Mouse (Mus musculus) macrophage (primary cell): ENCODE results near the gene Emc10. TPM values are rescaled to one million over a fixed set of nuclear protein-coding genes. Genes with fewer than 3 reads are reported as not detected.

Experiments
- H3K27ac ChIP-seq: fragments of 350-480 bp; formaldehyde crosslinking; 2 replicates; pipeline ENCODE4 v1.9.0; 2021
- H3K36me3 ChIP-seq: fragments of 350-480 bp; formaldehyde crosslinking; 2 replicates; pipeline ENCODE4 v1.9.0; 2021; ENCODE audit errors: inconsistent target
- H3K4me3 ChIP-seq: fragments of 350-480 bp; formaldehyde crosslinking; 2 replicates; pipeline ENCODE4 v1.9.0; 2021; ENCODE audit errors: inconsistent target
- H3K79me2 ChIP-seq: fragments of 350-480 bp; formaldehyde crosslinking; 2 replicates; pipeline ENCODE4 v1.9.0; 2021; ENCODE audit errors: inconsistent target
- WGBS: methylation state at CpG from one replicate; pipeline ENCODE4 v1.1.7; 2026; ENCODE audit warnings: inconsistent platforms; ENCODE audit not compliant: missing documents; 5-methylcytosine and 5-hydroxymethylcytosine counted together
- polyA plus RNA-seq: library from polyadenylated mRNA; stranded (reverse); fragments of 250-400 nt; gene quantifications from 3 replicates; pipeline ENCODE4 v1.2.4, GENCODE M21; 2018; ENCODE audit warnings: inconsistent platforms

Emc10 gene
- polyA plus RNA-seq, 1 experiment from 2014 or later, result 35.5 TPM

GRCm38 (mm10) chr7:44501563-44502115 lies 5.3 kb upstream of the Emc10 start:
- H3K36me3 ChIP-seq, result no peaks in the 10 kb centered on the region
- H3K4me3 ChIP-seq, result no peak overlapping the region
- 26% methylated on average over 5 of the region's 5 CpGs for WGBS
- H3K27ac ChIP-seq, result no peak overlapping the region
- no peaks in the 10 kb centered on the region for H3K79me2 ChIP-seq

- Histone ChIP-seq H3K4me3 (no peak overlapping the region), H3K36me3 (no peaks in the 10 kb centered on the region), H3K27ac (no peak overlapping the region), H3K79me2 (peaks cover 9% of the 10 kb centered on the region)
- 64% methylated on average over 20 of the region's 20 CpGs for WGBS
Measured at GRCm38 (mm10) chr7:44500046-44500445, 3.7 kb upstream of the Emc10 start.

DNA sequence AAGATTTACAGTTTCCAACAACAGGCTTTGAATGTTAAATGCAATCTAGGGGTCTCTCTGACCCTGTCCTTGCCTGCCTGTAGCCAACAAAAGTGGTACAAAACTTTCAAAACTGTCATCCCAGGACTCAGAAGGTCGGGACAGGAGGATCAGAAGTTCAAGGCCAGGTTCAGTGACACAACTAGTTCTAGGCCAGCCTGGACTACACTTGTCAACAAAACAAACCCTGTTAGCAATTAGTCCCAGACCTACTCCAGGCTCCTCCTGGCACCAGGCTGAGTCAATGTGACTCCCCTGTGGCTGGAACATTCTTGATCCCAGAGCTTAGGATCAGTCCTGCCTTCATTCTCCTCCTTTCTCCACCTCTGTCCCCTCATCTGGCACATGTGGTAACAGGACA lies 2.6 kb upstream of the Emc10 start:
- no peak overlapping the region for H3K27ac ChIP-seq
- 65% methylated on average over 1 of the region's 1 CpGs for WGBS
- peaks cover 18% of the 10 kb centered on the region for H3K79me2 ChIP-seq
- H3K4me3 ChIP-seq, result no peak overlapping the region
- H3K36me3 ChIP-seq, result no peaks in the 10 kb centered on the region

GRCm38 (mm10) chr7:44497361-44498055 lies 1.2 kb upstream of the Emc10 start:
- H3K27ac ChIP-seq, result no peak overlapping the region
- 97% methylated on average over 10 of the region's 10 CpGs for WGBS
- H3K36me3 ChIP-seq, result no peaks in the 10 kb centered on the region
- H3K79me2 ChIP-seq, result peaks cover 18% of the 10 kb centered on the region
- no peak overlapping the region for H3K4me3 ChIP-seq

DNA sequence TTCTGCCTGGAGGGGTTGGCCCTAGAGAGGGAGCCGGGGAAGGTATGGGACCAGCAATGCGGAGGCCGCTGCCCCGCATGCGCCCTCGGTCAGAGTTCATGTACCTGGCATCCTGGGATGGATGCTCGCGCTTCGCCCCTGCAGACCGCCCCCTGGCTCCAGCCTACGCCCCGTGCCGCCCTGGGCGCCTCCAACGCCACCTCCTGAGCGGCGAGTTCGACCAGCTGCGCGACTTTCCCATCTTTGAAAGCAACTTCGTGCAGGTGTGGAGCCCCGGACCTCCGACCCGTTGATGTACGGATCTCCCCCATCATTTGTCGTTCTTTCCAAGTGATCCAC lies 411 bp upstream of the Emc10 start:
- Histone ChIP-seq H3K4me3 (peak overlapping the region; percentile 56), H3K79me2 (peaks cover 18% of the 10 kb centered on the region), H3K27ac (no peak overlapping the region), H3K36me3 (peaks cover 7% of the 10 kb centered on the region; the same call in 1 of the 2 replicates)
- 3% methylated on average over 26 of the region's 26 CpGs for WGBS

DNA sequence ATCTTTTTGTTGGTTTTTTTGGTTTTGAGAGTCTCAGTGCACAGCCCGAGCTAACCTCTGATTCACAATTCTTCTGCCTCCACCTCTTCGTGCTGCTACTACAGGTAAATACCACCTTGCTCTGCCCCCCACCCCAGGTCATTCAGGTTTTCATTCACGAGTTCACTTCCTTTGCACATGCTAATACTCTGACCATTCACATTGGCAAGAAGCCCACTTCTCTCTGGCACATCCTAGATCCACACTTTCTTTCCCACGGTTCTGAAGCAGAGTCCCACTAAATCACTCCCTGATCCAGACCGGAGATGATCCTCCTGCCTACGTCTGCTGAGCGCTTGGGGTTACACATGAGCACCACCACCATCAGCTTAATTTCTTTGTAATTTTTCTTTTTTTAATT lies 1.2 kb downstream of the Emc10 start:
- peaks cover 11% of the 10 kb centered on the region; the same call in 1 of the 2 replicates for H3K36me3 ChIP-seq
- no peak overlapping the region for H3K27ac ChIP-seq
- no peak overlapping the region for H3K4me3 ChIP-seq
- WGBS, result 92% methylated on average over 7 of the region's 7 CpGs
- peaks cover 18% of the 10 kb centered on the region for H3K79me2 ChIP-seq

- H3K27ac ChIP-seq, result no peak overlapping the region
- peaks cover 11% of the 10 kb centered on the region; the same call in 1 of the 2 replicates for H3K36me3 ChIP-seq
- H3K79me2 ChIP-seq, result peaks cover 18% of the 10 kb centered on the region
- 93% methylated on average over 12 of the region's 12 CpGs for WGBS
- no peak overlapping the region for H3K4me3 ChIP-seq
Measured at GRCm38 (mm10) chr7:44494681-44495080, 1.6 kb downstream of the Emc10 start.

DNA sequence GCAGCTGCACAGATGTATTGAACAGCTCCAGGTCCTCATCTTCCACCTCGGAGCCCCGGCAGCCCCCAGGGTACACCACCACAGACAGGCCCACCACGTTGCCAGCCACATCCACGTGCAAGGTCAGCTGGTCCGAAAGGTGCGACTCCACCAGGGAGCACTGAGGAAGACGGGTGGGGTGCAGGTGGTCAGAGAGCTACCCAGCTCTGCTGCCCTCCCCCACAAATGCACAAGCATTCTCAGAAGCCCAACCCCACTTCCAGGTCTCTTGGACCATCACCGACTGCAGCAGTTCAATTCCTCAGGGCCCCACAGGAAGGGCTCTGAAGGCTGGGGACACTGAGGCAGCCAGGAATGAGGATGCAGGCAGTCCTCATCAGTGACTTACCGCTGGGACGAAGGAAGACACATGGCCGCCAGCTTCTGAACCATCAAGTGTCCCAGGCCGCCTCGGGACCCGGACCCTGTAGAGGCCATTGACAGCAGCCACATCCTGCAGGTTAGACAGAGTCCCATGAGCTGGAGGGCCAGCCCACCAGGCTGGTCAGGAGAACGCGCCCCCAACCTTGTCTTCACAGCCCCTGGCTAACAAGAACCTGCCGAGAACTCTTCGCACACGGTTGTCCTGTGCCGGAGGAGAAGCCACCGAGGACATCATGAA lies 4.0 kb downstream of the Emc10 start:
- Histone ChIP-seq H3K27ac (no peak overlapping the region), H3K36me3 (peaks cover 11% of the 10 kb centered on the region; the same call in 1 of the 2 replicates), H3K79me2 (peaks cover 18% of the 10 kb centered on the region), H3K4me3 (no peak overlapping the region)
- 96% methylated on average over 21 of the region's 21 CpGs for WGBS

DNA sequence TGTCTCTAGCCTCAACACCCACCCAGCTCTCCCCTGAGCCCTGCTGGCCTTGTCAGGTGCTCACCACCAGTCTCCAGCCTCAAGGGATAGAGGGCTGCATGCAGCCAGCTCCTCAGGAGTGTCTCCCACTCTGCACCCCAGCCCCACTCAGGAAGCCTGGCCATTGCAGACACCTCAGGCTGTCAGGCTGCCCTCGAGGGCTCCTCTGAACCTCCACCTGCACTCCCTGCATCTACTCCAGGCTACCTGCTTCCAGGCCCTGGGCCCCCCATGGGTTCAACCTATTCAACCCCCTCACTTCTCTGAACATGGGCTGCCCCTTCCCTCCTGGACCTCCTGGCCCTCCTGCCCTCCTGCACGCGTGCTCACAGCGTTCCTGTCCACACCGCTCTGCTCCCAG lies 4.9 kb downstream of the Emc10 start:
- Histone ChIP-seq H3K36me3 (peaks cover 11% of the 10 kb centered on the region; the same call in 1 of the 2 replicates), H3K79me2 (peaks cover 18% of the 10 kb centered on the region), H3K4me3 (no peak overlapping the region), H3K27ac (no peak overlapping the region)
- 98% methylated on average over 5 of the region's 5 CpGs for WGBS

GRCm38 (mm10) chr7:44490281-44490680 lies 6.0 kb downstream of the Emc10 start:
- Histone ChIP-seq H3K27ac (no peak overlapping the region), H3K4me3 (no peak overlapping the region), H3K79me2 (peaks cover 12% of the 10 kb centered on the region), H3K36me3 (peaks cover 11% of the 10 kb centered on the region; the same call in 1 of the 2 replicates)
- 83% methylated on average over 4 of the region's 4 CpGs for WGBS

DNA sequence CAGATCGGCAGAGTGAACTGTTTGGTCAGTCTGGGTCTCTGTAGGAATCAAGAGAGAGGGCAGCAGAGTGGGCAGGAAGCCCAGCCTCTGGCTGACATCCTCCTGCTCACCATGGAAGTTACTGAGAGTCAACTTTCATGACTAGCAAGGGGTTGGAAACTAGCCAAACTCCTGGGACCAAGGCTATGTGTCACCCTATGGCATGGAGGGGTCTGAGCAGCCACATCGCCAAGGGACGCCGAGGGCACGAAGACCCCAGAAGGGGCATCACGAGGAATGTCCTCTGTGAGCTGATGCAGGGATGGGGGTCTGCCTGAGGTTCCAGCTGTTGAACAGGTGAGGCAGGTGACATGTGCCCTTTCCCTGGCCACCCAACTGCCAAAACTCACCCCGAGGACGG lies 7.8 kb downstream of the Emc10 start:
- no peaks in the 10 kb centered on the region for H3K79me2 ChIP-seq
- peaks cover 11% of the 10 kb centered on the region; the same call in 1 of the 2 replicates for H3K36me3 ChIP-seq
- no peak overlapping the region for H3K27ac ChIP-seq
- no peak overlapping the region for H3K4me3 ChIP-seq
- WGBS, result 92% methylated on average over 8 of the region's 8 CpGs

GRCm38 (mm10) chr7:44487936-44488335 lies 8.4 kb downstream of the Emc10 start:
- WGBS, result 88% methylated on average over 7 of the region's 7 CpGs
- Histone ChIP-seq H3K79me2 (no peaks in the 10 kb centered on the region), H3K27ac (no peak overlapping the region)

GRCm38 (mm10) chr7:44486927-44487575 lies 9.3 kb downstream of the Emc10 start:
- Histone ChIP-seq H3K27ac (no peak overlapping the region), H3K4me3 (no peak overlapping the region), H3K79me2 (no peaks in the 10 kb centered on the region), H3K36me3 (peaks cover 6% of the 10 kb centered on the region; the same call in 1 of the 2 replicates)
- WGBS, result 96% methylated on average over 12 of the region's 13 CpGs

More at GRCm38 (mm10) chr7:44487936-44488335, 8.4 kb downstream of the Emc10 start:
- Histone ChIP-seq H3K36me3 (peaks cover 11% of the 10 kb centered on the region; the same call in 1 of the 2 replicates), H3K4me3 (no peak overlapping the region)

DNA sequence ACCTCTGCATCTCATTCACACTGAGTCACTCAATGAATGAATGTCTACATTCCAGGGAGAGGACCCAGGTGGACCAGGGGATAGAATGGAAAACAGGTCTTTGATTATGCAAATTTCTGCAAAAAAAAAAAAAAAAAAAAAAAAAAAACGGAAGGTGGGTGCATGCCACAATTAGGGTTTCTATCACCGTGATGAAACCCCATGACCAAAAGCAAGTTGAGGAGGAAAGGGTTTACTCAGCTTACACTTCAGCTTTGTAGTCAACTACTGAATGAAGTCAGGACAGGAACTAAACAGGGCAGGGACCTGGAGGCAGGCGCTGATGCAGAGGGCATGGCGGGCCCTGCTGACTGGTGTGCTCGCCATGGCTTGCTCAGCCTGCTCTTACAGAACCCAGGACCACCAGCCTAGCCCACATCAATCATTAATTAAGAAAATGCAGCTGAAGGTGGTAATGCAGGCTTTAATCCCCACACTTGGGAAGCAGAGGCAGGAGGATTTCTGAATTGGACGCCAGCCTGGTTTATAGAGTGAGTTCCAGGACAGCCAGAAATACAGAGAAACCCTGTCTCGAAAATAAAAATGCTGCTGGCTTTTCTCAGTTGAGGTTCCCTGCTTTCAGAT lies 10.6 kb downstream of the Emc10 start:
- H3K27ac ChIP-seq, result no peak overlapping the region
- H3K36me3 ChIP-seq, result no peaks in the 10 kb centered on the region
- H3K79me2 ChIP-seq, result no peaks in the 10 kb centered on the region
- H3K4me3 ChIP-seq, result no peak overlapping the region
- WGBS, result 85% methylated on average over 6 of the region's 7 CpGs
